Mouse (Mus musculus) stomach, embryonic 14.5 days (tissue): ENCODE measurements around the gene Dst. TPM values are rescaled to one million over a fixed set of nuclear protein-coding genes. Genes with fewer than 3 reads are reported as not detected.

Experiments used
- ATAC-seq: fragments of 200-750 bp; cut with Nextera tagmentation; 2 replicates; pipeline ENCODE4 v1.8.0; 2017; ENCODE audit warnings: low read depth, moderate TSS enrichment; ENCODE audit not compliant: insufficient number of reproducible peaks, insufficient read depth, low FRiP score
- H3K27ac ChIP-seq: fragments of 300-500 bp; sonication (generic); 2 replicates; pipeline ENCODE4 v1.5.1; 2014; ENCODE audit warnings: mild to moderate bottlenecking, low read length, moderate library complexity, mixed read lengths
- H3K27me3 ChIP-seq: fragments of 300-500 bp; sonication (generic); 2 replicates; pipeline ENCODE4 v1.6.1; 2014; ENCODE audit warnings: low read length, control low read depth, mixed read lengths; ENCODE audit not compliant: control insufficient read depth, insufficient read depth
- H3K36me3 ChIP-seq: fragments of 300-500 bp; sonication (generic); 2 replicates; pipeline ENCODE4 v1.6.1; 2014; ENCODE audit warnings: mild to moderate bottlenecking, control low read depth, low read length, moderate library complexity, mixed read lengths; ENCODE audit not compliant: control insufficient read depth, insufficient read depth
- H3K4me1 ChIP-seq: fragments of 300-500 bp; sonication (generic); 2 replicates; pipeline ENCODE4 v1.6.1; 2014; ENCODE audit warnings: low read length, control low read depth, mixed read lengths; ENCODE audit not compliant: control insufficient read depth, insufficient read depth
- H3K4me2 ChIP-seq: fragments of 300-500 bp; sonication (generic); replicated peaks from 2 replicates; pipeline ENCODE4 v1.6.1; 2014; ENCODE audit warnings: low read depth, low read length, control low read depth
- H3K4me3 ChIP-seq: fragments of 300-500 bp; sonication (generic); 2 replicates; pipeline ENCODE4 v1.5.1; 2014; ENCODE audit warnings: low read depth, low read length, control low read depth
- H3K9ac ChIP-seq: fragments of 300-500 bp; sonication (generic); replicated peaks from 2 replicates; pipeline ENCODE4 v1.6.1; 2014; ENCODE audit warnings: low read depth, mild to moderate bottlenecking, control low read depth, low read length, moderate library complexity, mixed read lengths
- H3K9me3 ChIP-seq: fragments of 300-500 bp; sonication (generic); 2 replicates; pipeline ENCODE4 v1.6.1; 2016; ENCODE audit warnings: low read depth, low read length, control low read depth; ENCODE audit not compliant: control insufficient read depth
- WGBS: fragments of 180-500 bp; shearing (Covaris S2); extraction: QIAGEN DNeasy Blood & Tissue Kit; methylation state at CpG from one replicate; pipeline ENCODE4 v1.1.7; 2014; 5-methylcytosine and 5-hydroxymethylcytosine counted together
- polyA plus RNA-seq: library from polyadenylated mRNA; unstranded; fragments of >200 nt; fragmentation: Nextera tagmentation; extraction: Ambion mirVana; gene quantifications from 2 replicates; pipeline ENCODE4 v1.2.1, GENCODE M21; 2014

The Dst gene
- polyA plus RNA-seq, 1 experiment from 2014 or later: 42.0 TPM

DNA sequence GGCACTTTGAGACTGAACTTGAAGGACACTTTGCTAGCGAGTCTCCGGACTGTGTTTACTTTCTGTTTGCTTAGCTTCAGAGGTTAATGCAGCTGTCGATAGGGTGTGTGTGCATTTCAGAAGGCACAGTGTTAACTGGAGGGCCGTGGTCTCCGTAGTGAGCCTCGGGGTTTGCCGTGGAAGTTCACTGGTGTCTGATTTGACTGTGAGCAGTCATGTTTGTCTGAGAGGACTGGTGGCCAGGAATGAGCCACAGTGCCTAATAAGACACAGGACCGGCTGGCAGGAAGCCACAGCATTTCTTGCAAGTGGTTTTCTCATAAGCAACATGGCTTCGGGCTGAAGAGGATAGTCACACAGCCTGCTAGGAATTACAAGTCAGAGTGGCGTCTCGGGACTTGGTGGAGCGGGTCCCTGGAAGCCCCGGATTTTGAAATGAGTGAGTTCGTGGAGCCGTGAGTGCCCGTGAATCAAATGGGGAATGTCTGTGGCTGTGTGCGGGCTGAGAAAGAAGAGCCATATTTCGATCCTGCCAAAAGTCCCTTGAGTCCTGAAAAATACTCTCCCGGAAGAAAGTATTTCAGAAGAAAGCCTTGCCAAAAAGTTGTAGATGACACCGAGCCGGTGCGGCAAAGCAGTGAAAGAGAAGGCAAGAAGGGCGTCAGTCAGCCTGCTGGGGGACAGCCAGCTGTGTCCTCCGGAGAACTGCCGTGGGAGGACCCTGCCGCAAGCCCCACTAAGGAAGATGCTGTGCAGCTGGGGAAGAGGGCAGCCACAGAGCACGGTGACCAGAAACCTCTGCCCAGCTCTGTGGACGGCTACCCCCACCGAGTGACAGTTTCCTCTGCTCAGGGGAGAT is 213.4 kb downstream of the Dst start:
- 35% methylated on average over 29 of the region's 29 CpGs for WGBS
- Histone ChIP-seq H3K36me3 (no peaks in the 10 kb centered on the region), H3K27ac (peak overlapping the region; percentile 56; the same call in 1 of the 2 replicates), H3K9me3 (no peaks in the 10 kb centered on the region), H3K4me2 (peak overlapping the region; percentile 61), H3K4me3 (peak overlapping the region; percentile 22), H3K9ac (peak overlapping the region; percentile 10; the same call in 1 of the 2 replicates), H3K4me1 (peaks cover 13% of the 10 kb centered on the region; the same call in 1 of the 2 replicates), H3K27me3 (no peaks in the 10 kb centered on the region)
- ATAC-seq: peak; percentile 68

DNA sequence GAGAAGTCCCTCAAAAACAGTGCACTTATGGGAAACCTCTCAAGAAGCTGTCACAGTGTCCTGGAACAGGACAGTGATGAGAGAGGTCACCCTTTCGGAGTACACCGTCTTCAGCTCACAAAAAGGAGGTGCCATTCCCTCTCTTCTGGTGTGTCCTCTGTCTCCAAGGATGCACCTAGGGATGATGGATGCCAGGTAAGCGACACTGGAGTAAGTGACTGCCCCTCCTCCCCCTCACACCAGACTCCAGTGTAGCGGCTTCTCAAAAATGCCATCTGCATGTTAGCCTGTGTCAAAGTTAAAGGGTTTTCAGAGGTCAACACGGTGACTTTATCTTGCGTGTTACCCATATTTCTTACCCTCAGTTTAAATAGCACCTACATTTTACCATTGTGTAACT is 214.2 kb downstream of the Dst start:
- Histone ChIP-seq H3K4me3 (no peak overlapping the region), H3K36me3 (no peaks in the 10 kb centered on the region), H3K27ac (no peak overlapping the region; the same call in 1 of the 2 replicates), H3K4me2 (peak overlapping the region; percentile 61), H3K9ac (no peak overlapping the region), H3K4me1 (peaks cover 13% of the 10 kb centered on the region; the same call in 1 of the 2 replicates), H3K9me3 (no peaks in the 10 kb centered on the region), H3K27me3 (no peaks in the 10 kb centered on the region)
- no peak for ATAC-seq
- 78% methylated on average over 6 of the region's 6 CpGs for WGBS

DNA sequence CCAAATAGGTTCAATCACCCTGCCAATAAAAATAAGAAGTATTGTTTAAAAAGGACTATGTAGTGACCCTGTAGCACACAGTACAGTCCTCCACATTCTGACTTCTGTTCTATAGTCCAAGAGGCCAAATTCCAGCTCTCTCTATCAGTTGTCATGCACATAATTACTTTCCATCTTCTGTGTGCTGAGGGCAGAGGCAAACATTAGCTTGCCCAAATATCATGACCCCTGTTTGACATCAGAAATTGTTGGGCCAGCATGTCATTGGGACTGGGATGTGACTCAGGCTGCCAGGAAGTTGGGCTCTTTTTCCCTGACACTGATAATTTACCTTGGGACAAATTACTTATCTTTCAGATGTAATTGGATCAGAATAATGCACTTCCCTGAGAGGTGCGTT is 214.9 kb downstream of the Dst start:
- Histone ChIP-seq H3K9ac (no peak overlapping the region), H3K4me3 (no peak overlapping the region), H3K27ac (no peak overlapping the region), H3K4me1 (peaks cover 13% of the 10 kb centered on the region; the same call in 1 of the 2 replicates), H3K9me3 (no peaks in the 10 kb centered on the region), H3K27me3 (no peaks in the 10 kb centered on the region), H3K4me2 (no peak overlapping the region), H3K36me3 (no peaks in the 10 kb centered on the region)
- no peak for ATAC-seq
- WGBS: 56% methylated on average over 1 of the region's 1 CpGs

GRCm38 (mm10) chr1:34123334-34123733 is 215.3 kb downstream of the Dst start:
- Histone ChIP-seq H3K9ac (no peak overlapping the region), H3K4me2 (no peak overlapping the region), H3K9me3 (no peaks in the 10 kb centered on the region), H3K4me1 (peaks cover 13% of the 10 kb centered on the region; the same call in 1 of the 2 replicates), H3K4me3 (no peak overlapping the region), H3K36me3 (no peaks in the 10 kb centered on the region), H3K27me3 (no peaks in the 10 kb centered on the region), H3K27ac (no peak overlapping the region)
- 61% methylated on average over 5 of the region's 5 CpGs for whole genome bisulfite sequencing
- no peak for ATAC-seq

DNA sequence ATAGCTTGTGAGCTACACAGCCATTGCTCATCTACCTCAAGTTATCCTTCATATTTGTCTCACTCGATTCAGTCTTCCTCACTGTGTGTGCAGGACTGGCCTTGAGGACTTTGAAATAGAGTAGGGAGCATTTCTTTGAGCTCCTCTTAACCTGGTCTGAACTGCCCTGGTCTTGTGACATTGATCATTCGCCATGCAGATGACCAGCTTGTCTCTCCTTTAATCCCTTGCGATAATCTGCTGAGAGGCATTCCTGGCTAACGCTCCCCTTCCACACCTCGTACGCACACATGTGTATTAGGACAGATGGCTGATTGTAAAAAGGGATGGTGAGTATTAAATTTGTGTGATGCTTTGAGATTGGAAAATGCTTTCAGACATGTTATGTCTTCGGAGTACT is 216.4 kb downstream of the Dst start:
- no peak for ATAC-seq
- H3K27ac ChIP-seq: no peak overlapping the region
- H3K27me3 ChIP-seq: no peaks in the 10 kb centered on the region
- H3K36me3 ChIP-seq: no peaks in the 10 kb centered on the region
- no peak overlapping the region for H3K9ac ChIP-seq
- WGBS: 89% methylated on average over 7 of the region's 7 CpGs
- H3K4me3 ChIP-seq: no peak overlapping the region
- H3K4me2 ChIP-seq: no peak overlapping the region
- H3K9me3 ChIP-seq: no peaks in the 10 kb centered on the region
- peaks cover 10% of the 10 kb centered on the region; the same call in 1 of the 2 replicates for H3K4me1 ChIP-seq

DNA sequence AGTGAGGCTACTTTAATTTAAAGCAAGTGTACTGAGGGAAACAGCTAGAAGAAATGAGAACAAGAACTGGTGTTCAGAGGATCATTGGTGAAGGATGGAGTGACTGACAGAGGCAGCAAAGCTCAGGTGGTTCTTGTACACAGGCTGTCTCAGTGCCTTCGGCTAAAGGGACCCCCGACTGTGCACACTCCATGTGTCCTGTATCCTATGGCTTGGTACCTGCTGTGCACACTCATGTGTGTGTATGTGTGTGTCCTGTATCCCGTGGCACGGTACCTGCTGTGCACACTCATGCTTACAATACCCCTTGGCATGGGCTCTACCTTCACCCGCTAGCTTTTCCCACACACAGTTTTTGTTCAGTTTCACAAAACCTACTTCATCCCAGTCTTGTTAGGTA is 217.1 kb downstream of the Dst start:
- Histone ChIP-seq H3K9me3 (no peaks in the 10 kb centered on the region), H3K27me3 (no peaks in the 10 kb centered on the region), H3K36me3 (no peaks in the 10 kb centered on the region), H3K4me2 (no peak overlapping the region), H3K4me1 (peaks cover 9% of the 10 kb centered on the region; the same call in 1 of the 2 replicates), H3K4me3 (no peak overlapping the region), H3K9ac (no peak overlapping the region), H3K27ac (no peak overlapping the region)
- WGBS: 94% methylated on average over 5 of the region's 5 CpGs
- no peak for ATAC-seq

- WGBS: 56% methylated on average over 15 of the region's 15 CpGs
- H3K27me3 ChIP-seq: no peaks in the 10 kb centered on the region
- no peaks in the 10 kb centered on the region for H3K4me1 ChIP-seq
- no peaks in the 10 kb centered on the region for H3K9me3 ChIP-seq
- no peak overlapping the region for H3K9ac ChIP-seq
- no peak overlapping the region for H3K4me3 ChIP-seq
- no peak for ATAC-seq
- H3K36me3 ChIP-seq: no peaks in the 10 kb centered on the region
- no peak overlapping the region for H3K4me2 ChIP-seq
- H3K27ac ChIP-seq: no peak overlapping the region
Observed at GRCm38 (mm10) chr1:34127714-34128474, 219.9 kb downstream of the Dst start.

DNA sequence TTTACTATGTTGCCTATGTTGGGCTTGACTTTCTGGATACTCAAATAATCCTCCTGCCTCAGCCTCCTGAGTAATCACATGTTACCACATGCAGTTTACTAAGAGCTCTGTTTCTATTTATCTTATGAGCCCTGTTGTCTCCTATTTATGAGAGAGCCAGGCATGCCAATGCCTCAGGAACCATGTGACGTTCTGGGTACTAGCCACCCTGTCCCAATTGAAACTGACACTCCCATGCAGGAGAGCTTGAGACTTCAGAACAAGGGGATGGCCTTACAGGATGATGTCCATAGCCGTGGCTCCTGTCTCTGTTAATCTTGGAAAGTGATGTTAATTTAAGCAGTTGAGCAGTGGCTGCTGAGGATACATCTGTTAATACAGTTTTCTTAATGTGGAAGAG is 220.8 kb downstream of the Dst start:
- H3K4me1 ChIP-seq: 0 out of 2 replicates have a peak, but pooled peaks cover 5% of the 10 kb centered on the region
- H3K36me3 ChIP-seq: no peaks in the 10 kb centered on the region
- H3K9ac ChIP-seq: no peak overlapping the region
- H3K4me3 ChIP-seq: no peak overlapping the region
- H3K4me2 ChIP-seq: no peak overlapping the region
- no peak for ATAC-seq
- no peaks in the 10 kb centered on the region for H3K27me3 ChIP-seq
- H3K9me3 ChIP-seq: no peaks in the 10 kb centered on the region
- 89% methylated on average over 2 of the region's 2 CpGs for WGBS
- H3K27ac ChIP-seq: no peak overlapping the region
